Mouse (Mus musculus): ENCODE data around the gene Rora. TPM values are rescaled to one million over a fixed set of nuclear protein-coding genes. Genes with fewer than 3 reads are reported as not detected.

Rora gene
- polyA plus RNA-seq, 1 experiment from 2014 or later: 6.4 TPM

DNA sequence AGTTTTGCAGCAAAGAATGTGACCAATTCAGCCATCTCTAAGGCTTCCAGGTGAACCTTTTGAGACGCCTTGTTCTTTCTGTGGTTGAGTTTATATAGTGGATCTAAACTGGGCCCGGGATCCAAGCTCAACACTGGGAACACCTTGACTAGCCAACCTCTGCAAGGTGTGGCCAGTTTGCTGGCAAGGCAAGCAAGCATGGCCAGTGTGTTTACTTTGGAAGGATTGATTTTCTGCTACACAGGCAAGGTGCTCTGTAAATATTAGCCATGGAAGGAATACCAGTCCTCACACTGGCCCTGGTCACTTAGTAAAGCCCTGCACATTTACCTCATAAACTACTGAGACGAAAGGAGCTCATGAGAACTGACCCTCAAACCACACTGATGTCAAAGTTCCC lies 172.3 kb downstream of the Rora start:
- H3K36me3 ChIP-seq (ENCODE audit: control insufficient read depth, insufficient read depth, low read length): no peaks in the 10 kb centered on the region
- H3K27me3 ChIP-seq (ENCODE audit: control insufficient read depth, insufficient read depth, low read length): no peaks in the 10 kb centered on the region
- no peak overlapping the region for H3K27ac ChIP-seq (ENCODE audit: low read depth, low read length)
- H3K9me3 ChIP-seq (ENCODE audit: control insufficient read depth, low read length): no peaks in the 10 kb centered on the region
- H3K4me1 ChIP-seq (ENCODE audit: control insufficient read depth, insufficient read depth, low read length): peaks cover 12% of the 10 kb centered on the region; the same call in 1 of the 2 replicates
- 0 out of 2 replicates have a peak, but pooled peaks have one; percentile 30 for ATAC-seq (ENCODE audit: low FRiP score, low TSS enrichment)
- no peak overlapping the region for H3K9ac ChIP-seq (ENCODE audit: low read depth, low read length)
- WGBS: 56% methylated on average over 3 of the region's 3 CpGs
- H3K4me2 ChIP-seq (replicated peaks; ENCODE audit: low read depth, low read length): no peak overlapping the region
- no peak overlapping the region for H3K4me3 ChIP-seq (ENCODE audit: low read length)

DNA sequence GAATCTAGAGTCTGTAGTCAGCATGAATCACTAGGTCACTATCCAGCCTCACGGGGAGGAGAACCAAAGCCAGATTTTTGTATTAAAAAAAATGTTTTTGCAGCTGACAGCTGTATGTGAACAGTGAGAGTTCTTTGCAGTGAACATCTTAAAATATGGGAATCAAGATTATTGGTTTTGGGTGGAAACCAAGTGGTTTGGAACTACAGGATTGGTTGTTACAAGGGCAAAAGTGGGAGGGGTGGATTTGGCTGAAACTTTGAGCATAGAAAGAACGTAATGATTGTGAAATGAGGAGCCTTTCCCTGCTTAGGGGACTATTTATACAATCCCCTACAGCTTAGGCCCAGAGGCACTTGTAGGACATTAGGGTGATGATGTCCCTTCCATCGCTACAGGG lies 173.9 kb downstream of the Rora start:
- H3K4me2 ChIP-seq (replicated peaks; ENCODE audit: low read depth, low read length): no peak overlapping the region
- H3K9ac ChIP-seq (ENCODE audit: low read depth, low read length): no peak overlapping the region
- H3K9me3 ChIP-seq (ENCODE audit: control insufficient read depth, low read length): no peaks in the 10 kb centered on the region
- H3K36me3 ChIP-seq (ENCODE audit: control insufficient read depth, insufficient read depth, low read length): no peaks in the 10 kb centered on the region
- peaks cover 9% of the 10 kb centered on the region; the same call in 1 of the 2 replicates for H3K4me1 ChIP-seq (ENCODE audit: control insufficient read depth, insufficient read depth, low read length)
- WGBS: 77% methylated on average over 3 of the region's 3 CpGs
- no peak for ATAC-seq (ENCODE audit: low FRiP score, low TSS enrichment)
- no peak overlapping the region for H3K27ac ChIP-seq (ENCODE audit: low read depth, low read length)
- no peaks in the 10 kb centered on the region for H3K27me3 ChIP-seq (ENCODE audit: control insufficient read depth, insufficient read depth, low read length)
- H3K4me3 ChIP-seq (ENCODE audit: low read length): no peak overlapping the region

DNA sequence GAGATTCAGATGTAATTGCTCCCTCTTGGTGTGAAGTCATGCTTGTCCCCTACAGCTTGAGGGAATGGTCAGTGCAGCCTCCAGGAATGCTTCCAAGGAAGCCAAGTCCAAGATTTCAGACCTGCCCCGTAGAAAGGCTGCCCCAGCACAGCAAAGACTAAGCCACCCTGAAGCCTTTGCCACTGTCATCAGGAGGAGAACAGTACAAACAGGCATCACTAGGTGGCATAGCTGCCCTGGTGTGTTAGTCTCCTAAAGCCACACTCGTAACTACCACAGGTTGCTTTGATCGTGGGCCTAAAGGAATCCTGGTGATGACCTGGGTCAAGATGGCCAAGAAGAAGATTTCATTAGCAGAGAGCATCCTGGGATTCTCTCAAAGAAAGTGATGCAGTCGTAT lies 176.3 kb downstream of the Rora start:
- H3K36me3 ChIP-seq (ENCODE audit: control insufficient read depth, insufficient read depth, low read length): no peaks in the 10 kb centered on the region
- no peaks in the 10 kb centered on the region for H3K27me3 ChIP-seq (ENCODE audit: control insufficient read depth, insufficient read depth, low read length)
- H3K4me2 ChIP-seq (replicated peaks; ENCODE audit: low read depth, low read length): no peak overlapping the region
- no peak overlapping the region for H3K4me3 ChIP-seq (ENCODE audit: low read length)
- no peak overlapping the region for H3K27ac ChIP-seq (ENCODE audit: low read depth, low read length)
- no peak for ATAC-seq (ENCODE audit: low FRiP score, low TSS enrichment)
- 82% methylated on average over 4 of the region's 4 CpGs for WGBS
- H3K9me3 ChIP-seq (ENCODE audit: control insufficient read depth, low read length): no peaks in the 10 kb centered on the region
- peaks cover 14% of the 10 kb centered on the region; the same call in 1 of the 2 replicates for H3K4me1 ChIP-seq (ENCODE audit: control insufficient read depth, insufficient read depth, low read length)
- no peak overlapping the region for H3K9ac ChIP-seq (ENCODE audit: low read depth, low read length)

DNA sequence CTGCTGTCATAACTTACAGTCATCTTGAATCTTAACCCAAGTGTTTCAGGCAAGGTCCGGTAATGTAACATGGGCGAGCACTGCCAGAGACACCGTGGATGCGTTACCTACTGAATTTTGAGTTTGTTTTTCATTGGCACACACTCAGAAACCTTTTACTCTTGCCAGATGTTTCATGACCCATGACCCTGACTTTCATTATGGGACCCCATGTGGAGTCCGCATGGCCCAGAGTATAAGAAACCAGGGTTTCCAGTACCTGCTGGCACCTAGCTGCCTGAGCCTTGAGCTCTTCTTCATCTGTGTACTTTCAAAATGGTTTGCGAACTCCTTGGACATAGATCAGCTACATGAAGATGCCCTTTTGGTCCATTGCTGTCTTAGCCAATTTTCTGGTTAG lies 179.7 kb downstream of the Rora start:
- H3K4me3 ChIP-seq (ENCODE audit: low read length): no peak overlapping the region
- peaks cover 8% of the 10 kb centered on the region; the same call in 1 of the 2 replicates for H3K4me1 ChIP-seq (ENCODE audit: control insufficient read depth, insufficient read depth, low read length)
- no peak overlapping the region for H3K27ac ChIP-seq (ENCODE audit: low read depth, low read length)
- ATAC-seq (ENCODE audit: low FRiP score, low TSS enrichment): no peak
- 84% methylated on average over 6 of the region's 6 CpGs for WGBS
- H3K9ac ChIP-seq (ENCODE audit: low read depth, low read length): no peak overlapping the region
- no peaks in the 10 kb centered on the region for H3K9me3 ChIP-seq (ENCODE audit: control insufficient read depth, low read length)
- no peaks in the 10 kb centered on the region for H3K36me3 ChIP-seq (ENCODE audit: control insufficient read depth, insufficient read depth, low read length)
- H3K4me2 ChIP-seq (replicated peaks; ENCODE audit: low read depth, low read length): no peak overlapping the region
- H3K27me3 ChIP-seq (ENCODE audit: control insufficient read depth, insufficient read depth, low read length): no peaks in the 10 kb centered on the region

DNA sequence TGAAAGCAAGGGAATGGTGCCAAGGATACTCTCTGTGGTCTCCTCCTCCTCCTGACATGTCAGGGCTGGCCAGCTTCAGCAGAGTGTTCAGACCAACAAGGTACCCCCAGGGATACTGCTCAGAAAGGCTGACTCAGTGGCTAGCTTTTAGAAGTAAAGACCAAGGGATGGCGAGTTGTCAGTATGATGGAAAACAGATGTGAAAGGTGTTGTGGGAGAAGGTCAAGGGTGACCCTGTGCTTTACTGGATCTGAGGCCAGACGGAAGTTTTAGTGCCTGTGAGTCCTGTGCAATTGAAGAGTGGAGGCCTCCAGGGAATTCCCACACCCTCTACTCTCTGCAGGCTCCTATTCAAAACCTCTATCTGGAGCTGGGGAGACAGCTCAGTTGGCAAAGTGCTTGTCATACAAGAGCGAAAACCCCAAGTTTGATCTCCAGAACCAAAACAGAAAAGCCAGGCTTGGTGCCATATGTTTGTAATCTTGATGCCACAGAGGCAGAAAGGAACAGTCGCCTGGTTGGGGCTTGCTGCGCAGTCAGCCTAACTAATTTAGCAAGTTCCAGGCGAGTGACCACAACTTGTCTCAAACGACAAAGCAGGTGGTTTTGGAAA lies 181.6 kb downstream of the Rora start:
- ATAC-seq (ENCODE audit: low FRiP score, low TSS enrichment): no peak
- Histone ChIP-seq H3K4me1 (ENCODE audit: control insufficient read depth, insufficient read depth, low read length) (peaks cover 8% of the 10 kb centered on the region; the same call in 1 of the 2 replicates), H3K36me3 (ENCODE audit: control insufficient read depth, insufficient read depth, low read length) (no peaks in the 10 kb centered on the region), H3K27ac (ENCODE audit: low read depth, low read length) (no peak overlapping the region), H3K4me3 (ENCODE audit: low read length) (no peak overlapping the region), H3K9ac (ENCODE audit: low read depth, low read length) (no peak overlapping the region), H3K27me3 (ENCODE audit: control insufficient read depth, insufficient read depth, low read length) (no peaks in the 10 kb centered on the region), H3K4me2 (replicated peaks; ENCODE audit: low read depth, low read length) (no peak overlapping the region), H3K9me3 (ENCODE audit: control insufficient read depth, low read length) (no peaks in the 10 kb centered on the region)
- whole genome bisulfite sequencing: 38% methylated on average over 7 of the region's 7 CpGs

DNA sequence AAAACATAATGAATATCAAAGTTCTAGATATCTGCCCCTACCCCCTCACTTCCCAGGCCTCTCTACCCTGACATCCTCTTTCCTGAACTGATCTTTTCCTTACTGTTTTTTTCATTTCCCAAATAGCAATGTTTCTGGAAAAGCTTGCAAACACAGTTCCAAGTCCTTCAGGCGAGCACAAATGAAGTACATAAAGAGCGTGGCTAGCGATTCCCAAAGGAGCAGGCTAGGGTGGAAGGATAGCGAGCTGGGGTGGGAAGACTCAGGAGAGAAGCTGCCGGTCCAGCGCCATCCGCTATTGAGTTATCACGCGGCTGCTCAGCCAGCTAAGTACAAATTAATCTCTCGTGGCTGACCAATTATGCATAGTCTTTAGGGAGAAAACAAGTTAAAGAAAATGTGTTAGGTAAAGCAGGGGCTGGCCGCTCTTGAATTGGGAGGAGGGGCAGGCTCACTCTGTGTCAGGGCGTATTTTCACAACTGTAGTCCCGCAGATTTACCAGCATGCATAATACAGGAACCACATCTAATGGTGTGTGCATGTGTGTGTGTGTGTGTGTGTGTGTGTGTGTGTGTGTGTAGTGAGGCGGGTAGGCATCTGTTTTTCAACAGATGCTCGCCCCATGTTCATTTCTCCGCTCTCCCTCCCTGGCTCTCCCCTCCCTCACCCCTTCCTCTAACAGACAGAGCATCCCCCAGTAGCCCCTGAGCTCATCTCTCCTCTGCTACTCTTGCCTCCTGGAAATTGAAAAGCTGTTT lies 188.7 kb downstream of the Rora start:
- Histone ChIP-seq H3K9me3 (ENCODE audit: control insufficient read depth, low read length) (no peaks in the 10 kb centered on the region), H3K9ac (ENCODE audit: low read depth, low read length) (no peak overlapping the region), H3K36me3 (ENCODE audit: control insufficient read depth, insufficient read depth, low read length) (no peaks in the 10 kb centered on the region), H3K27ac (ENCODE audit: low read depth, low read length) (no peak overlapping the region), H3K4me3 (ENCODE audit: low read length) (no peak overlapping the region), H3K27me3 (ENCODE audit: control insufficient read depth, insufficient read depth, low read length) (no peaks in the 10 kb centered on the region), H3K4me1 (ENCODE audit: control insufficient read depth, insufficient read depth, low read length) (no peaks in the 10 kb centered on the region), H3K4me2 (replicated peaks; ENCODE audit: low read depth, low read length) (no peak overlapping the region)
- no peak for ATAC-seq (ENCODE audit: low FRiP score, low TSS enrichment)
- 79% methylated on average over 16 of the region's 16 CpGs for WGBS

DNA sequence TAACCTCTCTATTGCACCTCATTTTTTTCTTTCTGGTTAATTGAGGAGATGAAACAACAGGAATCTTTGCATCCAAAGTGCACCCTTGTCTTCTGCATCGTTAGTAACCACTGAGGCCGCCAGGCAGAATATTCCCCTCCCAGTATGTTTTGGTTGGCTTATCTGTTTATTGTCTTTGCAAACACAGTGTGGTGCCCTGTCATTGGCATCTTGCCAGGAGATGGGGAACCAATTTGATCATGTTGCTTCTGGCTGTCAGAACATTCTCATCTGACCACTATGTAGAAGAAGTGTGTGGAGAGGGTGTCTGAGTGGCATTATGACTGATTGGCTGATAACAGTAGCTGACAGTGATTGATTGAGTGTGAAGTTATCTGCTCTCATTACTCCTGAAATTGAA lies 192.0 kb downstream of the Rora start:
- ATAC-seq (ENCODE audit: low FRiP score, low TSS enrichment): no peak
- no peaks in the 10 kb centered on the region for H3K36me3 ChIP-seq (ENCODE audit: control insufficient read depth, insufficient read depth, low read length)
- no peak overlapping the region for H3K9ac ChIP-seq (ENCODE audit: low read depth, low read length)
- no peak overlapping the region for H3K4me3 ChIP-seq (ENCODE audit: low read length)
- H3K4me1 ChIP-seq (ENCODE audit: control insufficient read depth, insufficient read depth, low read length): no peaks in the 10 kb centered on the region
- no peaks in the 10 kb centered on the region for H3K9me3 ChIP-seq (ENCODE audit: control insufficient read depth, low read length)
- no peak overlapping the region for H3K27ac ChIP-seq (ENCODE audit: low read depth, low read length)
- 65% methylated on average over 2 of the region's 2 CpGs for WGBS
- H3K4me2 ChIP-seq (replicated peaks; ENCODE audit: low read depth, low read length): no peak overlapping the region
- H3K27me3 ChIP-seq (ENCODE audit: control insufficient read depth, insufficient read depth, low read length): no peaks in the 10 kb centered on the region

DNA sequence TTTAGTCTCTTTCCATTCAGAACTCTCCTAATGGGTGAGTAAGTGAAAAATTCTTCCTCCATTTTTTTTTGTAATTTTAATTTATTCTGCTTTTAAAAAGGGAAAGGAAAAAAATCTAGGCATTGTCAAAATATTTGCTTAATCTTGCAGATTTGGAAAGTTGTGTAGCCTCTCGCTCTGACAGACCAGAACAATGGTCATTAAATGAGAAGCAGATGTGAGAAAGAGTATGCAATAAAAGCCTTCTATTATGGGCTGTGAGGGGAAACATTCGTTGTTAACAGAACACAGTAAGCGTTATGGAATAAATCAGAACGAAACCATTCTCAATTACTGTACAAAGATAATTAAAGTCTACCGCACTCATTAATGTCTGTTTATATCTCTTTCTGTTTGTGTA lies 196.7 kb downstream of the Rora start:
- H3K4me1 ChIP-seq (ENCODE audit: control insufficient read depth, insufficient read depth, low read length): no peaks in the 10 kb centered on the region
- H3K4me2 ChIP-seq (replicated peaks; ENCODE audit: low read depth, low read length): no peak overlapping the region
- no peak overlapping the region for H3K9ac ChIP-seq (ENCODE audit: low read depth, low read length)
- no peak overlapping the region for H3K4me3 ChIP-seq (ENCODE audit: low read length)
- H3K27me3 ChIP-seq (ENCODE audit: control insufficient read depth, insufficient read depth, low read length): no peaks in the 10 kb centered on the region
- 58% methylated on average over 5 of the region's 5 CpGs for WGBS
- no peak for ATAC-seq (ENCODE audit: low FRiP score, low TSS enrichment)
- no peaks in the 10 kb centered on the region for H3K36me3 ChIP-seq (ENCODE audit: control insufficient read depth, insufficient read depth, low read length)
- no peak overlapping the region for H3K27ac ChIP-seq (ENCODE audit: low read depth, low read length)
- no peaks in the 10 kb centered on the region for H3K9me3 ChIP-seq (ENCODE audit: control insufficient read depth, low read length)

DNA sequence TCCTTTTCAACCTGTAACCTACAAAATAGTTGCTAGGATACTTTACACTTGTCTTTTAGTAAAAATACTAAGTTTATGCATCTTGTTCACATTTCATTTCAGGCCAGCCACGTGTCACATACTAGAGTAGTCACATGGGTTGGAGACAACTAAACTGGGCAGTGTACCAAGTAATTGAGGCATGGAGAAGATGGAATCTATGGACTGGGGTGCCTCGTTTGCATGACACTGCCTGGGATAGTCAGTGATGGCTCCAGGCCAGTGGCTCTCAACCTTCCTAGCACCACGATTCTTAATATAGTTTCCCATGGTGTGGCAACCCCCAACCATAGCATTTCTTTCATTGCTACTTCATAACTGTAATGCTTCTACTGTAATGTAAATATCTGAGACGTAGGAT lies 198.6 kb downstream of the Rora start:
- Histone ChIP-seq H3K27ac (ENCODE audit: low read depth, low read length) (no peak overlapping the region), H3K4me2 (replicated peaks; ENCODE audit: low read depth, low read length) (no peak overlapping the region), H3K9ac (ENCODE audit: low read depth, low read length) (no peak overlapping the region), H3K4me1 (ENCODE audit: control insufficient read depth, insufficient read depth, low read length) (no peaks in the 10 kb centered on the region), H3K27me3 (ENCODE audit: control insufficient read depth, insufficient read depth, low read length) (no peaks in the 10 kb centered on the region), H3K4me3 (ENCODE audit: low read length) (no peak overlapping the region), H3K36me3 (ENCODE audit: control insufficient read depth, insufficient read depth, low read length) (no peaks in the 10 kb centered on the region), H3K9me3 (ENCODE audit: control insufficient read depth, low read length) (no peaks in the 10 kb centered on the region)
- 80% methylated on average over 4 of the region's 4 CpGs for WGBS
- no peak for ATAC-seq (ENCODE audit: low FRiP score, low TSS enrichment)

All from kidney, embryonic 14.5 days (tissue).